Mouse (Mus musculus) thymus, postnatal 14 days (tissue): ENCODE measurements around the gene Man2a2.
A peak's percentile ranks its signal among the peaks of the same experiment; 100 is the strongest.

ENCODE experiments used
- DNase-seq: peaks from one replicate; pipeline ENCODE4 v3.0.0; 2021

Man2a2 gene

GRCm38 (mm10) chr7:80368635-80369421 is 2.3 kb downstream of the Man2a2 start:
- peak; percentile 36 for DNase-seq

GRCm38 (mm10) chr7:80368009-80368408 is 3.2 kb downstream of the Man2a2 start:
- no peak for DNase-seq

- no peak for DNase-seq
Measured at GRCm38 (mm10) chr7:80367232-80367631, 3.9 kb downstream of the Man2a2 start.

- no peak for DNase-seq
Measured at GRCm38 (mm10) chr7:80365759-80366158, 5.4 kb downstream of the Man2a2 start.

- no peak for DNase-seq
Measured at GRCm38 (mm10) chr7:80360435-80360834, 10.7 kb downstream of the Man2a2 start.

GRCm38 (mm10) chr7:80358039-80358438 is 13.1 kb downstream of the Man2a2 start:
- no peak for DNase-seq

- DNase-seq, result no peak
Measured at GRCm38 (mm10) chr7:80357156-80357555, 14.0 kb downstream of the Man2a2 start.

- DNase-seq, result no peak
Measured at GRCm38 (mm10) chr7:80356351-80356750, 14.8 kb downstream of the Man2a2 start.

- DNase-seq, result no peak
Measured at GRCm38 (mm10) chr7:80352920-80353319, 18.3 kb downstream of the Man2a2 start.

- no peak for DNase-seq
Measured at GRCm38 (mm10) chr7:80350808-80351207, 20.4 kb downstream of the Man2a2 start.

- DNase-seq, result no peak
Measured at GRCm38 (mm10) chr7:80347670-80348586, 23.2 kb downstream of the Man2a2 start.

- DNase-seq, result no peak
Measured at GRCm38 (mm10) chr7:80346830-80347229, 24.3 kb downstream of the Man2a2 start.

- no peak for DNase-seq
Measured at GRCm38 (mm10) chr7:80346173-80346572, 25.0 kb downstream of the Man2a2 start.

- DNase-seq, result peak; percentile 27
Measured at GRCm38 (mm10) chr7:80343270-80344018, 27.7 kb downstream of the Man2a2 start.

- peak; percentile 97 for DNase-seq
Measured at GRCm38 (mm10) chr7:80342858-80343257, 28.3 kb downstream of the Man2a2 start, which contains the start of gene Hddc3. Gene Hddc3 (plus strand): TSS chr7:80343104.

- no peak for DNase-seq
Measured at GRCm38 (mm10) chr7:80341793-80342192, 29.4 kb downstream of the Man2a2 start.

GRCm38 (mm10) chr7:80340793-80341192 is 30.4 kb downstream of the Man2a2 start, which contains the start of gene Unc45a:
Gene Unc45a (minus strand): TSS chr7:80341005.
- DNase-seq, result peak; percentile 86

- peak; percentile 98 for DNase-seq
Measured at GRCm38 (mm10) chr7:80339793-80340628, 31.2 kb downstream of the Man2a2 start.

GRCm38 (mm10) chr7:80339371-80339770 is 31.8 kb downstream of the Man2a2 start:
- DNase-seq, result peak; percentile 49

- DNase-seq, result no peak
Measured at GRCm38 (mm10) chr7:80336932-80337331, 34.2 kb downstream of the Man2a2 start.

GRCm38 (mm10) chr7:80334848-80335247 is 36.3 kb downstream of the Man2a2 start:
- DNase-seq, result no peak

GRCm38 (mm10) chr7:80331433-80331832 is 39.7 kb downstream of the Man2a2 start:
- no peak for DNase-seq
